Mouse (Mus musculus): ENCODE results near the gene Fam208a.
A peak's percentile ranks its signal among the peaks of the same experiment; 100 is the strongest.

Gene Fam208a

GRCm38 (mm10) chr14:27428573-27428972 lies at the start of gene Fam208a:
TSS of gene Fam208a (plus strand) at chr14:27428834.
- DNase-seq: peak; percentile 93 to 97

- DNase-seq: peak in 1 of 2 experiments; percentile 31
Measured at GRCm38 (mm10) chr14:27379404-27379803, 49.2 kb upstream of the Fam208a start.

DNA sequence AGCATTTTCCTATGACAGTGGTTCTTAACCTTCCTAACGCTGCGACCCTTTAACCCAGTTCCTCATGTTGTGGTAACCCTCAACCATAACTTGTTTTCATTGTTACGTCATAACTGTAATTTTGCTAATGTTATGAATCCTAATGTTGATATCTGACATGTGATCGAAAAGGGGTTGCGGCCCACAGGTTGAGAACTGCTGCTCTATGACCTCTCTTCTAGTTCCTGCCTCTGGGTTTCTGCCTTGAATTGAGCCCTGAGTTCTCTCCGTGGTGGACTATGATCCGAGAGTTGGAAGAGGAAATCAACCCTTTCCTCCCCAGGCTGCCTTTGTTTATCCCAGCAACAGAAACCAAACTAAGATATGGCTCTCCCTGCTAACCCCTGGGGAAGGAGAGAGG lies 47.2 kb upstream of the Fam208a start:
- DNase-seq: no peak

DNA sequence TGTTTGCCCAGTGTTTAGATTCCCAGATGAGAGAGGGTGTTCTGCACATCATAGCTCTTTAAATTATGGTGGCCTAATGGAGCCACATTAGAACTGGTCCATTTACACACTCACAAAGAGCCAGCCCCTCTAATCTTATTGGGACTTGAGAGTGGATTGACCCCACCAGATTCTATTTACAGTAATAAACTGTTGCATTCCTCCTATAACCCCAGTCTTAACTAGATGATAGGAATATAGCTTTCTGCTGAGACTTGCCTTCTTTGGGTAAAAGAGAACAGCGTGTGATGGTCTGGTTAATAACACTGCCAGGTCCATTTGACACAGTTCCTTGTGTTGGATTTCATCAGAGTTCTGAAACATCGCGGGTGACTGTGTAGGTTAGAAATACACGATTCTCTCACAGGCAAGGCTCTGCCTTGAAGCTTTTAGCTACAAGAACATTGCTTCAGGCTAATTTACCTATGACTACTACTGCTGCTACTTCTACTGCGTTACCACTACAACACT lies 45.3 kb upstream of the Fam208a start:
- DNase-seq: no peak

DNA sequence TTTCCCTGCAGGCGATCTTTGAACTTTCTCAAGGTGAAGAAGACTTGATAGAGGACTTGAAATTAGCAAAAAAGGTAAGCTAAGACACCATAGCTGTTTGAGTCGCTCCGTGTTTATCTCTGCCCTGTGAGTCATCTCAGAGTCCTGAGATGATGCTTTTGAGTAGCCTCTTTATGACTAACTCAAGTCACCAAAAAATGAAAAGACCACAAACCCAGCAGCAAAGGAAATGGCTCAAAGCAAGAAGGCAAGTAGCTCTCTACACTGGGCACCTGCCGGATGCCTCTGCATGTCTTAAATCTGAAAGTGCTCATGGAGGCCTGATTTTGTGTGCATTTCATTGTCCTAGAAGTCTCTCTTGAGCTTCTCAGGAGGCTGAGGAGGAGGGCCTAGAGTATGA lies 44.5 kb upstream of the Fam208a start:
- no peak for DNase-seq

DNA sequence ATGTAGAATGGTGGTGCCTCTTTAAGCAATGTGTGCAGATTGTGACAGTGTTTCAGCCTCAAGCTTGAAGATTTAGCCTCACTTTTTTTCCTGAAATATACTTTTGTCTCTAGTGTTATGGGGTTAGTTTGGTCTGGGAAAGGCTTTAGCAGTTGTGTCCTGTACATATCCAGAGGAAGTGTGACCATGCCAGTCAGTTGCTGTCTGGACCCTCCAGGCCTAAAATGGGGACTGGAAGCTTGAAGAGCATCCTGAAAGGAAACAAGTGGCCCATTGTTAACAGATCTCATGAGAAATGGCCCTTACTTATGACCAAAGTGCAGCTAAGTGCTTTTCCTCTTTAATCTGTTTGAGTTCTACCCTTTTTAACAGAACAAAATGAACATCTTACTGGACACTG lies 40.0 kb upstream of the Fam208a start:
- DNase-seq: no peak

GRCm38 (mm10) chr14:27389722-27390121 lies 38.9 kb upstream of the Fam208a start:
- DNase-seq: no peak

DNA sequence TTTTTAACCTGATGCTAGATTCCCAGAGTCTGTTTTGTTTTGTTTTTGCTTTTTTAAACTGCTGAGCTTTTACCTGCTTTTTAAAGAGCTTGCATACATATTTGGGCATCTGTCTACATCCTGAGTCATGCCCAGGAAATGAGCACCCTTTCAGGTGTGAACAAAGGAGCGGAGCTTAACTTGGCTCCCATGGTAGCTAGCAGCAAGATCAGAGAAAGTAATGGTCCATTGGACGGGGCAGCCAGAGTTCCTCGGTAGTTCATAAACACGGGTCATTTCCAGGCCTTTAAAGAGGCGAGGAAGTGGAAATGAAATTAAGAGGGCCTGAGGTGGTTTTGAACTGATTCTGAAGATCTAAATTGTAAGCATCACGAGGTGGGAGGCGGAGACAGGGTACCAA lies 38.0 kb upstream of the Fam208a start:
- peak in 1 of 2 experiments; percentile 31 for DNase-seq

GRCm38 (mm10) chr14:27391776-27392308 lies 36.8 kb upstream of the Fam208a start:
- DNase-seq: no peak

GRCm38 (mm10) chr14:27392660-27393059 lies 36.0 kb upstream of the Fam208a start:
- DNase-seq: no peak

GRCm38 (mm10) chr14:27393806-27394205 lies 34.8 kb upstream of the Fam208a start:
- DNase-seq: peak; percentile 64 to 65

- no peak for DNase-seq
Measured at GRCm38 (mm10) chr14:27396424-27396823, 32.2 kb upstream of the Fam208a start.

- DNase-seq: no peak
Measured at GRCm38 (mm10) chr14:27397526-27397925, 31.1 kb upstream of the Fam208a start.

DNA sequence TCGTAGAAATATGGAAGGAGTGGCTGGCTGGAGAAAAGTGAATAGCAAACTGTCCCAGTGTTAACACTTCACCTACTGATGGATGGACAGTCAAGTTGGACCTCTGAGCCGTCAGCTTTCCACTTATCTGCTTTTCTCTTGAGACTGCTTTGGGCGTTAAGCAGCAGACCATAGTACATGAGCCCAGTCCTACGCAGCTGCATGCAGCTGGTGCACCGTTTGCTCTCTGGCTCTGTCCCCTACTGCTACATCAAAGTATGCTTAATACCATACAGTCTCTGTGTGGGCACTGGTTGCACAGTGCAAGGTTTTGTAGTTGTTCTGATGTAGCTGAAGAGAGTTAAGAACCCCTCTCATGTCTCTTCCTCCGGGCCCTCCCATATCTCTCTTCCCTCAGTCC lies 28.1 kb upstream of the Fam208a start:
- peak; percentile 31 to 52 for DNase-seq

- no peak for DNase-seq
Measured at GRCm38 (mm10) chr14:27401717-27402278, 26.8 kb upstream of the Fam208a start.

GRCm38 (mm10) chr14:27402332-27403250 lies 26.0 kb upstream of the Fam208a start:
- DNase-seq: no peak

DNA sequence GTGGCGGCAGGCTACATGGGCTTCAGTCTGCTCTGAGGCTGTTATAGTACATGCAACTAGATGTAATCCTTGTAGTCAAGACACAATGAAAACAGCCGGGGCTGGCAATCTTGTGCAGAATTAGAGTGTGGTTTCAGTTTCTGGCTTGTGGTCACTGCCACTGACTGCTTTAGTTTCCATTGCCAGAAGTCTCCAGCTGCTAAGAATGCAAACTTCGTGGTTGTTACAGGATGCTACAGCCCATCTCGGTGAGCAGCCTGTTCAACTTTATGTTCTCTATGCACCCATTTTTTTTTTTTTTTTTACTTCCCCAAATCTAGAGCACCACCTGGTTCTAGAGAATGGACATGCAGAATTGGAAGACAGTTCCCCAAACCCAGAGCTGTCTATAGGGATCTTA lies 23.2 kb upstream of the Fam208a start:
- DNase-seq: no peak

GRCm38 (mm10) chr14:27405947-27406346 lies 22.7 kb upstream of the Fam208a start:
- DNase-seq: no peak

DNA sequence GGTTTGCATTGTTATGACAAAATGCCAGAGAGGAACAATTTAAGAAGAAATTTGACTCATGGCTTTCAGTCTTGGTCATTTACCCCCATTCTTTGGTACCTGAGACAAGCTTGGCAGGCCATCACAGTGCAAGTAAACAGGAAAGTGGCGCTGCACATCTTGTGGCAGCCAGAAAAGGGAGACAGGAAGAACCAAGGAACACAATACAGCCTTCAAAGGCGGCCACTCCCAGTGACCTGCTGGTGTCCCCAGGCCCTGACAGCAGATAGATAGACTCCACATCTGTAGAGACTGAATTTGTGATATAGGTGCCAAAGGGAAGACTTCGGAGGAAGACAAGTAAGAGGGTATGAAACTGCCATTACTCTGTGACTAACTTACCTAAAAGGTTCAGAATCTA lies 20.4 kb upstream of the Fam208a start:
- DNase-seq: no peak

- DNase-seq: no peak
Measured at GRCm38 (mm10) chr14:27409662-27410061, 19.0 kb upstream of the Fam208a start.

- no peak for DNase-seq
Measured at GRCm38 (mm10) chr14:27411492-27411891, 17.1 kb upstream of the Fam208a start.

- no peak for DNase-seq
Measured at GRCm38 (mm10) chr14:27412699-27413098, 15.9 kb upstream of the Fam208a start.

- no peak for DNase-seq
Measured at GRCm38 (mm10) chr14:27413961-27414360, 14.7 kb upstream of the Fam208a start.

DNA sequence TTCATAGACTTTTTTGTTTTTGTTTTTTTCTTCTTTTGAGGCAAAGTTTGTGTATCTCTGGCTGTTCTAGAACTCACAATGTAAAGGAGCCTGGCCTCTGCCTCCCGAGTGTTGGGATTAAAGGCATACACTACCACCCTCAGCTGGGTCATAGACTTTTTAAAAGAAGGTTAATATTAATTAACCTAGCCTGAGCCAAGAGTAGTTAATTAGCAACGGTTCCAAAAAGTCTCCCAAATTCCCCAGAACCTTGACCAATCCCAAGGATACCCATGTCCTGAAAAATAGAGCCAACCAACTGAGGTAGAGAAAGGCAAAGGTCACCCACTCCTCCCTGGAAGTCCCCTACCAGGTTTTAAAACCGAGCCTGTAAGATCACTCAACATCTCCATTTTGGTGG lies 7.8 kb upstream of the Fam208a start:
- DNase-seq: no peak

Measured in kidney, postnatal 4 days (tissue).